Mouse (Mus musculus) left cerebral cortex, postnatal 25 days (tissue): Measurements from ENCODE around the gene Ifnab. TPM values are rescaled to one million over a fixed set of nuclear protein-coding genes. Genes with fewer than 3 reads are reported as not detected.

Experiments used
- DNase-seq, 2 experiments: peaks; one replicate each; pipeline ENCODE4 v3.0.0; 2022; ENCODE audit warnings: low spot score in 2 of 2, mixed read lengths in 1 of 2
- intact Hi-C: fragments of 180-260 bp; cut with DNase I; formaldehyde crosslinking; loops from one replicate; pipeline ENCODE4 v1.15.1; 2025
- total RNA-seq, 2 experiments: library from RNA; stranded (reverse); gene quantifications; 2 replicates each; pipeline ENCODE4 v1.2.3; 2021

Gene Ifnab
- total RNA-seq, 2 experiments from 2014 or later, result not detected

DNA sequence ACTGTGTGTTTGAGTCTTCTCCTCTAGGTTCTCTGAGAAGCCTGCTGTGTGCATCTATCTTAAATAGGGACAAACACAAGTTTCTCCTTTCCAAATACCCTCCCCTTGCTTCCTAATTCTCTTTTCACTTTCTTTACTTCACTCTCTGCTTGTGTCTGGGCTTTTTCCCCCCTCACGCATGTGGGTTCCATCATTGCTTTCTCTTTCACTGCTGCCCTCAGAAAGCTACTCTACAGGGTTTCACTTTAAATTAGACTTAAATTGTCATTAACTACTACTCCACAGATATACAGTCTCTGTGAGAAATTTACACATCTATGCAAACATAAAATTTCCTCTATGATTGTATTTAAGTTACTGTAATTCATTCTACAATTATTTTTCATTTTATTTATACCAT lies 7.3 kb downstream of the Ifnab start, which contains the start of gene Ifna2:
Gene Ifna2 (minus strand): TSS at position 101 of the 400 bp plus-strand sequence.
- DNase-seq, result no peak
- intact Hi-C loops, result no loop called here

DNA sequence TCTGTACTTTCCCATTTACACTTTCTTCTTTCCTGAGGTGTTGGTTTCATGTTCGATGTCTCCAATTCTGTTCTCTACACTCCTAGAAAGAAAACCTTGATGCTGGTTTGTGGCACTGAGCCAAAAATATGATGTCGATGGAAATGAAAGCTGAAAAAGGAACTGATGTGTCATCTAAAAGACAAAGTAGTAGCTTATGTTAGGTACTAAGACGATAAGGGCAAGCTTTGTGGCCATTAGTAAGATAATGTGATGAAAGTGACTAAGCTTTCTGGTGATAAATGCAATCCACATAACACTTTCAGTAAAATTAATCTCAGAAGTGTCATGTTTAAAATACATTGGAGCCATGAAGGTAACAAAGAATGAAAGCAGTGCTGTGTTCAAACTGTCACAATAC lies 9.8 kb downstream of the Ifnab start:
- DNase-seq, result no peak
- intact Hi-C loops, result no loop called here

GRCm38 (mm10) chr4:88680362-88680761 lies 10.8 kb downstream of the Ifnab start:
- intact Hi-C loops, result no loop called here
- DNase-seq, result peak; percentile 11 to 19

GRCm38 (mm10) chr4:88676824-88677223 lies 14.3 kb downstream of the Ifnab start, which contains the start of gene Ifna16:
TSS of gene Ifna16 (minus strand) at chr4:88676924.
- DNase-seq, result no peak
- intact Hi-C loops, result no loop called here

GRCm38 (mm10) chr4:88655461-88655860 lies 35.7 kb downstream of the Ifnab start:
- intact Hi-C loops, result no loop called here
- no peak for DNase-seq

DNA sequence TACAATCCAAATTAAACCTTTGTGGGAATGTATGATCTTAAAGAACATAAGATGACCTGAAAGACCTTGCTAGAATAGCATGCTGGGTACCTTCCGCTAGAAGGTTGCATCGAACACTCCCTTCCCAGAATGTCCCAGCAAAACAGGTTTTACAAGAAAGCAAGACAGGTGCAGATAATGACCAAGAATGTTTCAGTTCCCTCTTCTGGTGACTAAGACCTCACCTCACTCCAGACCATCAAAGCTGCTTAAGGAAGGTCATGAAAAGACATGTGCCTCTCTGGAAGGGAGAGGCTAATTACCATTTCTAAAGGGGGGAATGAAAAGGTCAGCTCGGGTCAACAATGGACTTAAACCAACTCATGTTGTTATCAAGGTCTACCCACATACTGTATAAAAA lies 37.5 kb downstream of the Ifnab start:
- no peak for DNase-seq
- intact Hi-C loops, result no loop called here

- DNase-seq, result no peak
- intact Hi-C loops, result no loop called here
These were observed 46.8 kb downstream of the Ifnab start, which contains the start of gene Ifna13 for GRCm38 (mm10) chr4:88644359-88644758. TSS of gene Ifna13 (minus strand) at chr4:88644459.

GRCm38 (mm10) chr4:88642526-88642925 lies 48.6 kb downstream of the Ifnab start:
- DNase-seq, result no peak
- intact Hi-C loops, result no loop called here

GRCm38 (mm10) chr4:88641077-88641831 lies 49.9 kb downstream of the Ifnab start:
- intact Hi-C loops, result no loop called here

DNA sequence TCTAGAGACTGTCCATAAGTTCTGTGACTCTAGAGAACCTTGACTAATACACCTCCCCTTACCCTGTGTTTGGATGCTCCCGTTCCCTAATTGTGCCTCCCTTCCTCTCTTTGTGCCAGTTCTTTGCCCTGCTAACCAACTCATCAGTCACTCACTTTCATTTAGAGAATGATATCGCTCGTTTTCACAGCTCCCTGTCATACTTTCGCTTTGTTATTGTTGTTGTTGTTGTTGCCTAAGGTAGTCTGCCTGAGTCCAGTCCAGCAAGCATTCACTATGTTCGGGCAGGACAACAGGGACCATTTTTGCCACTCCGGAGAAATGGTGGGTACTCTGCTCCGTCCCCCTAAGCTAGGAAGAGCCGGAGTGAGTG lies 50.5 kb downstream of the Ifnab start:
- intact Hi-C loops, result no loop called here
- peak in 1 of 2 experiments; percentile 1 for DNase-seq

More at GRCm38 (mm10) chr4:88641077-88641831, 49.9 kb downstream of the Ifnab start:
- peak; percentile 88 to 90 for DNase-seq

Other genes starting within 250 kb of the Ifnab start
- gene Ifnb1, start 168.6 kb downstream of the Ifnab start, total RNA-seq, result not detected
- not detected for gene Ifna15, start 133.1 kb downstream of the Ifnab start, total RNA-seq
- not detected for gene Ifna14, start 119.6 kb downstream of the Ifnab start, total RNA-seq
- not detected for gene Ifna9, start 99.0 kb downstream of the Ifnab start, total RNA-seq
- not detected for gene Ifna12, start 88.0 kb downstream of the Ifnab start, total RNA-seq
- gene C87499, start 56.9 kb downstream of the Ifnab start, total RNA-seq, result not detected
- gene Ifna13, start 46.9 kb downstream of the Ifnab start, total RNA-seq, result not detected
- not detected for gene Ifna16, start 14.4 kb downstream of the Ifnab start, total RNA-seq
- not detected for gene Ifna2, start 7.4 kb downstream of the Ifnab start, total RNA-seq
- gene Gm26566, start 30.4 kb upstream of the Ifnab start, total RNA-seq, result 1 to 10 TPM; 1.2 to 1.4 TPM
- gene Klhl9, start 31.1 kb upstream of the Ifnab start, total RNA-seq, result 100 to 1,000 TPM; 104 to 108 TPM
- gene Gm13271, start 63.5 kb upstream of the Ifnab start, total RNA-seq, result not detected
- not detected for gene Gm13283, start 68.8 kb upstream of the Ifnab start, total RNA-seq
- not detected for gene Gm13290, start 82.5 kb upstream of the Ifnab start, total RNA-seq
- not detected for gene Gm13289, start 85.6 kb upstream of the Ifnab start, total RNA-seq
- not detected for gene Gm13272, start 88.5 kb upstream of the Ifnab start, total RNA-seq
- gene Ifnz, start 90.8 kb upstream of the Ifnab start, total RNA-seq, result not detected
- gene Gm13276, start 94.3 kb upstream of the Ifnab start, total RNA-seq, result not detected
- gene Gm13277, start 97.3 kb upstream of the Ifnab start, total RNA-seq, result not detected
- not detected for gene Gm13278, start 100.2 kb upstream of the Ifnab start, total RNA-seq
- gene Gm13275, start 103.1 kb upstream of the Ifnab start, total RNA-seq, result not detected
- not detected for gene Gm13279, start 106.0 kb upstream of the Ifnab start, total RNA-seq
- not detected for gene Gm13285, start 108.3 kb upstream of the Ifnab start, total RNA-seq
- not detected for gene Gm13287, start 111.9 kb upstream of the Ifnab start, total RNA-seq
- gene Gm13288, start 114.2 kb upstream of the Ifnab start, total RNA-seq, result not detected
- not detected for gene Ifna7, start 124.9 kb upstream of the Ifnab start, total RNA-seq
- gene Ifna11, start 128.6 kb upstream of the Ifnab start, total RNA-seq, result not detected
- not detected for gene Ifna6, start 136.1 kb upstream of the Ifnab start, total RNA-seq
- not detected for gene Ifna5, start 144.2 kb upstream of the Ifnab start, total RNA-seq
- gene Ifna4, start 150.5 kb upstream of the Ifnab start, total RNA-seq, result not detected
- gene Ifna1, start 158.7 kb upstream of the Ifnab start, total RNA-seq, result not detected
- gene Ifne, start 188.8 kb upstream of the Ifnab start, total RNA-seq, result not detected